Mouse (Mus musculus) common myeloid progenitor, adult 5-6 weeks (primary cell): ENCODE data around the gene Sh3d21. TPM values are rescaled to one million over a fixed set of nuclear protein-coding genes. Genes with fewer than 3 reads are reported as not detected.
"Not testable (repeated sequence)": the region's sequence is repeated elsewhere in the genome, so short reads cannot be mapped to it uniquely, and the experiment has no call there.

Source experiments
- ATAC-seq: replicated peaks from 2 replicates; pipeline ENCODE4 v1.8.0; 2016; ENCODE audit warnings: low read depth, mild to moderate bottlenecking, moderate TSS enrichment, inconsistent platforms; ENCODE audit not compliant: poor library complexity, severe bottlenecking
- total RNA-seq: library from RNA; stranded (forward); fragments of 200-1000, 187-1606 nt; gene quantifications from 2 replicates; pipeline ENCODE4 v1.2.3, GENCODE M21; 2017

Sh3d21 gene
- total RNA-seq, 1 experiment from 2014 or later: not detected

GRCm38 (mm10) chr4:126173800-126174199 lies 10.5 kb upstream of the Sh3d21 start:
- no peak for ATAC-seq

GRCm38 (mm10) chr4:126170737-126171136 lies 7.4 kb upstream of the Sh3d21 start:
- not testable (repeated sequence) for ATAC-seq

- ATAC-seq: no peak
Measured at GRCm38 (mm10) chr4:126168851-126169250, 5.6 kb upstream of the Sh3d21 start.

- no peak for ATAC-seq
Measured at GRCm38 (mm10) chr4:126166084-126166483, 2.8 kb upstream of the Sh3d21 start.

GRCm38 (mm10) chr4:126165092-126165491 lies 1.8 kb upstream of the Sh3d21 start:
- ATAC-seq: not testable (repeated sequence)

- no peak for ATAC-seq
Measured at GRCm38 (mm10) chr4:126163685-126164084, 394 bp upstream of the Sh3d21 start.

- peak; percentile 93 for ATAC-seq
Measured at GRCm38 (mm10) chr4:126162544-126163066, 686 bp downstream of the Sh3d21 start.

GRCm38 (mm10) chr4:126161986-126162385 lies 1.3 kb downstream of the Sh3d21 start:
- no peak for ATAC-seq

GRCm38 (mm10) chr4:126161456-126161855 lies 1.8 kb downstream of the Sh3d21 start:
- ATAC-seq: no peak

GRCm38 (mm10) chr4:126160981-126161380 lies 2.3 kb downstream of the Sh3d21 start:
- ATAC-seq: no peak

GRCm38 (mm10) chr4:126159455-126159854 lies 3.8 kb downstream of the Sh3d21 start:
- no peak for ATAC-seq

GRCm38 (mm10) chr4:126157562-126157961 lies 5.7 kb downstream of the Sh3d21 start:
- ATAC-seq: peak; percentile 49

- ATAC-seq: no peak
Measured at GRCm38 (mm10) chr4:126156617-126157016, 6.7 kb downstream of the Sh3d21 start.

GRCm38 (mm10) chr4:126155869-126156268 lies 7.4 kb downstream of the Sh3d21 start:
- no peak for ATAC-seq

GRCm38 (mm10) chr4:126155183-126155582 lies 8.1 kb downstream of the Sh3d21 start:
- no peak for ATAC-seq

- no peak for ATAC-seq
Measured at GRCm38 (mm10) chr4:126152864-126153263, 10.4 kb downstream of the Sh3d21 start.

GRCm38 (mm10) chr4:126151701-126152440 lies 11.4 kb downstream of the Sh3d21 start:
- ATAC-seq: no peak

- no peak for ATAC-seq
Measured at GRCm38 (mm10) chr4:126150949-126151320, 12.4 kb downstream of the Sh3d21 start.

- ATAC-seq: no peak
Measured at GRCm38 (mm10) chr4:126150297-126150948, 12.9 kb downstream of the Sh3d21 start.

- no peak for ATAC-seq
Measured at GRCm38 (mm10) chr4:126149798-126150197, 13.5 kb downstream of the Sh3d21 start.

GRCm38 (mm10) chr4:126149041-126149676 lies 14.1 kb downstream of the Sh3d21 start:
- ATAC-seq: no peak
